Mouse (Mus musculus): ENCODE measurements around the gene Mmp14.

The Mmp14 gene

GRCm38 (mm10) chr14:54433941-54434531 lies 2.6 kb downstream of the Mmp14 start:
- no peak for DNase-seq (ENCODE audit: low spot score in 2 of 2)

- DNase-seq (ENCODE audit: low spot score in 2 of 2) = no peak
Observed at GRCm38 (mm10) chr14:54435194-54435918, 3.9 kb downstream of the Mmp14 start.

- no peak for DNase-seq (ENCODE audit: low spot score in 2 of 2)
Observed at GRCm38 (mm10) chr14:54439155-54439554, 7.7 kb downstream of the Mmp14 start.

GRCm38 (mm10) chr14:54439610-54440009 lies 8.2 kb downstream of the Mmp14 start:
- DNase-seq (ENCODE audit: low spot score in 2 of 2) = no peak

GRCm38 (mm10) chr14:54440538-54440937 lies 9.1 kb downstream of the Mmp14 start:
- no peak for DNase-seq (ENCODE audit: low spot score in 2 of 2)

GRCm38 (mm10) chr14:54441365-54441764 lies 10.0 kb downstream of the Mmp14 start:
- DNase-seq (ENCODE audit: low spot score in 2 of 2) = no peak

GRCm38 (mm10) chr14:54442548-54442947 lies 11.1 kb downstream of the Mmp14 start:
- no peak for DNase-seq (ENCODE audit: low spot score in 2 of 2)

GRCm38 (mm10) chr14:54443196-54443595 lies 11.8 kb downstream of the Mmp14 start:
- no peak for DNase-seq (ENCODE audit: low spot score in 2 of 2)

- DNase-seq (ENCODE audit: low spot score in 2 of 2) = no peak
Observed at GRCm38 (mm10) chr14:54443712-54444618, 12.6 kb downstream of the Mmp14 start.

- no peak for DNase-seq (ENCODE audit: low spot score in 2 of 2)
Observed at GRCm38 (mm10) chr14:54445476-54445875, 14.1 kb downstream of the Mmp14 start.

GRCm38 (mm10) chr14:54453566-54453965 lies 22.2 kb downstream of the Mmp14 start:
- DNase-seq (ENCODE audit: low spot score in 2 of 2) = no peak

- DNase-seq (ENCODE audit: low spot score in 2 of 2) = no peak
Observed at GRCm38 (mm10) chr14:54454669-54455528, 23.5 kb downstream of the Mmp14 start.

- DNase-seq (ENCODE audit: low spot score in 2 of 2) = no peak
Observed at GRCm38 (mm10) chr14:54457907-54458569, 26.6 kb downstream of the Mmp14 start.

GRCm38 (mm10) chr14:54462146-54462545 lies 30.7 kb downstream of the Mmp14 start:
- DNase-seq (ENCODE audit: low spot score in 2 of 2) = no peak

- DNase-seq (ENCODE audit: low spot score in 2 of 2) = no peak
Observed at GRCm38 (mm10) chr14:54463108-54463958, 31.9 kb downstream of the Mmp14 start.

GRCm38 (mm10) chr14:54463959-54464292 lies 32.5 kb downstream of the Mmp14 start, which contains the start of gene Lrp10:
Lrp10 (plus strand) TSS chr14:54464137.
- DNase-seq (ENCODE audit: low spot score in 2 of 2) = peak; percentile 89 to 95

- peak; percentile 70 to 76 for DNase-seq (ENCODE audit: low spot score in 2 of 2)
Observed at GRCm38 (mm10) chr14:54464293-54465005, 33.0 kb downstream of the Mmp14 start.

- no peak for DNase-seq (ENCODE audit: low spot score in 2 of 2)
Observed at GRCm38 (mm10) chr14:54471467-54471866, 40.1 kb downstream of the Mmp14 start.

GRCm38 (mm10) chr14:54472671-54473070 lies 41.3 kb downstream of the Mmp14 start:
- DNase-seq (ENCODE audit: low spot score in 2 of 2) = no peak
